ENCODE assay signal across 8 mouse cellular contexts in genomic region chr15:98144861-98145507, GRCm38 (mm10). TPM values are rescaled to one million over a fixed set of nuclear protein-coding genes. Genes with fewer than 3 reads are reported as not detected.
DNase-seq lines count a peak whose midpoint lies in the region; ATAC-seq and TF ChIP-seq lines count a peak whose summit lies in the region.

No protein-coding gene starts in this region.

- DNase-seq in heart, adult 2 months: no peak
- no peak for DNase-seq in heart, postnatal 25 days (ENCODE audit: low spot score)
- DNase-seq in MEL (ENCODE audit: low read depth, low spot score): peak; percentile 55
- DNase-seq in fat pad, adult 2 months (ENCODE audit: extremely low read depth, low read depth, low spot score): peak; percentile 68
- peak; percentile 23 for DNase-seq in mesoderm, embryonic 11.5 days (ENCODE audit: low read depth, low spot score)
- DNase-seq in layer of hippocampus, postnatal 10 days (ENCODE audit: low spot score in 2 of 2): no peak

- intact Hi-C loops in heart, adult 2 months (cut with DNase I): loop anchor here (2.0 kb wide), 1 partner anchor 52 kb away; the partner anchor contains the start of genes Pfkm and Senp1
- intact Hi-C loops in heart, postnatal 25 days (cut with DNase I): no loop called here

- H3K9me3 ChIP-seq in MEL (replicated peaks; ENCODE audit: insufficient read depth, low read length): no peaks in the 10 kb centered on the region
- H3K9me3 ChIP-seq in kidney, embryonic 15.5 days (replicated peaks): no peaks in the 10 kb centered on the region

- 1% methylated on average over 36 of the region's 36 CpGs for WGBS in heart, adult 2 months
- under 1% methylated on average over 36 of the region's 36 CpGs for WGBS in kidney, embryonic 15.5 days

- H3K4me1 ChIP-seq in heart, adult 2 months (ENCODE audit: control insufficient read depth, insufficient read depth, low read length): peaks cover 3% of the 10 kb centered on the region
- H3K4me1 ChIP-seq in MEL (ENCODE audit: control insufficient read depth in 1 of 2, insufficient read depth in 2 of 2, low read length in 2 of 2): peaks cover 6 to 11% of the 10 kb centered on the region in 2 experiments; a peak in 3 of 4 replicates
- H3K4me1 ChIP-seq in kidney, embryonic 15.5 days: peaks cover 21% of the 10 kb centered on the region

- no peak for TF ChIP-seq RAD21 in MEL (IDR thresholded peaks at IDR 0.05; ENCODE audit: low read depth, low read length)

- H3K27me3 ChIP-seq in heart, adult 2 months (ENCODE audit: control insufficient read depth, insufficient read depth, low read length): no peaks in the 10 kb centered on the region
- peaks cover 0 to 1% of the 10 kb centered on the region in 2 experiments; a peak in 1 of 4 replicates for H3K27me3 ChIP-seq in MEL (ENCODE audit: control insufficient read depth in 1 of 2, insufficient read depth in 2 of 2, low read length in 2 of 2)
- H3K27me3 ChIP-seq in kidney, embryonic 15.5 days: no peaks in the 10 kb centered on the region

- peaks cover 10% of the 10 kb centered on the region for H3K36me3 ChIP-seq in heart, adult 2 months (ENCODE audit: control insufficient read depth, insufficient read depth, low read length)
- H3K36me3 ChIP-seq in MEL (ENCODE audit: control insufficient read depth in 1 of 2, insufficient read depth in 2 of 2, low read length in 2 of 2): peaks cover 6 to 9% of the 10 kb centered on the region in 2 experiments
- H3K36me3 ChIP-seq in kidney, embryonic 15.5 days: peaks cover 21% of the 10 kb centered on the region

- H3K9ac ChIP-seq in heart, adult 2 months (ENCODE audit: low read depth, low read length): peak overlapping the region; percentile 97
- H3K9ac ChIP-seq in MEL (ENCODE audit: control insufficient read depth, low read depth, low read length, poor library complexity, severe bottlenecking): peak overlapping the region; percentile 76
- peak overlapping the region; percentile 93 for H3K9ac ChIP-seq in kidney, embryonic 15.5 days

- no peak for TF ChIP-seq CTCF in heart, adult 2 months (IDR thresholded peaks at IDR 0.05)
- TF ChIP-seq CTCF in MEL (IDR thresholded peaks at IDR 0.05 in 2 of 3, conservative IDR thresholded peaks at IDR 0.05 in 1 of 3; ENCODE audit: control insufficient read depth in 1 of 3, insufficient read depth in 1 of 3, low read depth in 2 of 3, low read length in 3 of 3, poor library complexity in 1 of 3, severe bottlenecking in 1 of 3): no peak

- TF ChIP-seq EP300 in heart, adult 2 months (IDR thresholded peaks at IDR 0.05; ENCODE audit: insufficient read depth, low read depth, low read length): no peak
- no peak for TF ChIP-seq EP300 in MEL (IDR thresholded peaks at IDR 0.05; ENCODE audit: low read depth in 1 of 2, low read length in 2 of 2)

- H3K79me2 ChIP-seq in heart, adult 2 months (replicated peaks; ENCODE audit: control insufficient read depth, insufficient read depth, low read length): peaks cover 2% of the 10 kb centered on the region; the same call in 1 of the 2 replicates
- H3K79me2 ChIP-seq in MEL (ENCODE audit: control insufficient read depth, insufficient read depth, low read length, poor library complexity): peaks cover 9% of the 10 kb centered on the region

- H3K4me3 ChIP-seq in heart, adult 2 months: peak overlapping the region; percentile 60
- H3K4me3 ChIP-seq in MEL (ENCODE audit: control insufficient read depth in 1 of 2, insufficient read depth in 1 of 2, low read depth in 2 of 2, low read length in 2 of 2): peak overlapping the region; percentile 54 to 57
- H3K4me3 ChIP-seq in kidney, embryonic 15.5 days (replicated peaks): peak overlapping the region; percentile 84

- TF ChIP-seq POLR2A in heart, adult 2 months (IDR thresholded peaks at IDR 0.05; ENCODE audit: insufficient read depth, low read depth, low read length): no peak
- TF ChIP-seq POLR2A in MEL (IDR thresholded peaks at IDR 0.05; ENCODE audit: control insufficient read depth in 1 of 2, insufficient read depth in 1 of 2, low read depth in 1 of 2, low read length in 2 of 2, poor library complexity in 1 of 2): no peak

- ATAC-seq in kidney, embryonic 15.5 days (replicated peaks; ENCODE audit: low FRiP score): peak; percentile 68
- ATAC-seq in monocyte, adult 5-6 weeks (replicated peaks; ENCODE audit: insufficient number of reproducible peaks, low FRiP score, low TSS enrichment, poor library complexity, severe bottlenecking): no peak

- peak overlapping the region; percentile 86 for H3K4me2 ChIP-seq in kidney, embryonic 15.5 days

- H3K27ac ChIP-seq in heart, adult 2 months: peak overlapping the region; percentile 72
- no peak overlapping the region for H3K27ac ChIP-seq in MEL (ENCODE audit: control insufficient read depth, low read depth, low read length)
- peak overlapping the region; percentile 84 for H3K27ac ChIP-seq in kidney, embryonic 15.5 days

TF ChIP-seq in MEL, 35 proteins besides CTCF, POLR2A, EP300 and RAD21:
- TF ChIP-seq MAZ (IDR thresholded peaks at IDR 0.05; ENCODE audit: low read depth, low read length) (0 out of 2 replicates have a peak, but pooled peaks have one; percentile 34), BHLHE40 (IDR thresholded peaks at IDR 0.05; ENCODE audit: borderline replicate concordance, low read depth, low read length) (no peak), TCF12 (IDR thresholded peaks at IDR 0.05; ENCODE audit: low read depth, low read length) (no peak), ZNF384 (IDR thresholded peaks at IDR 0.05; ENCODE audit: low read depth, low read length) (peak; percentile 59), NRF1 (IDR thresholded peaks at IDR 0.05; ENCODE audit: insufficient read depth, low read depth, low read length, poor library complexity, severe bottlenecking) (no peak), JUND (IDR thresholded peaks at IDR 0.05; ENCODE audit: low read depth, low read length) (no peak), POLR2AphosphoS5 (IDR thresholded peaks at IDR 0.05; ENCODE audit: borderline replicate concordance, low read depth, low read length) (no peak), UBTF (IDR thresholded peaks at IDR 0.05; ENCODE audit: borderline replicate concordance, insufficient read depth, low read depth, low read length) (0 out of 2 replicates have a peak, but pooled peaks have one; percentile 39)

RNA-seq across cellular contexts. Expression of gene Asb8, which starts 20.4 kb away (rescaled TPM):
- total RNA-seq in heart, adult 2 months (2021): 100 to 1,000 TPM; 105 to 118 TPM
- 104 and 172 TPM in 2 replicates for polyA plus RNA-seq in heart, adult 2 months (2012; rRNA removed)
- total RNA-seq in heart, postnatal 25 days (2021): 100 to 1,000 TPM; 102 to 106 TPM
- 28.7 and 33.1 TPM in 2 replicates for total RNA-seq in MEL (2012; rRNA removed)
- polyA plus RNA-seq in MEL (2012; ENCODE audit: insufficient read depth in 1 of 2, insufficient read length in 2 of 2, low read depth in 1 of 2, low replicate concordance in 2 of 2, missing spikeins in 1 of 2): 10 to 100 TPM in 1 of 2 experiments, not detected in 1; 38.2 TPM
- polyA plus RNA-seq in kidney, embryonic 15.5 days (2015; fragmentation: Nextera tagmentation; extraction: Ambion mirVana): 46.2 and 47.4 TPM in 2 replicates
- total RNA-seq in monocyte, adult 5-6 weeks (2017): 21.4 to 28.3 TPM (median 21.7 TPM) in 3 replicates
- 10 to 100 TPM; 40.8 to 40.9 TPM for total RNA-seq in layer of hippocampus, postnatal 10 days (2021)

RNA-seq across cellular contexts. Expression of gene Ccdc184, which starts 22.0 kb away (rescaled TPM):
- under 1 TPM; 0.52 to 0.63 TPM for total RNA-seq in heart, adult 2 months (2021)
- 0.61 and 0.94 TPM in 2 replicates for polyA plus RNA-seq in heart, adult 2 months (2012; rRNA removed)
- under 1 TPM; 0.81 to 0.91 TPM for total RNA-seq in heart, postnatal 25 days (2021)
- not detected in 2 replicates for total RNA-seq in MEL (2012; rRNA removed)
- polyA plus RNA-seq in MEL (2012; ENCODE audit: insufficient read depth in 1 of 2, insufficient read length in 2 of 2, low read depth in 1 of 2, low replicate concordance in 2 of 2, missing spikeins in 1 of 2): under 1 TPM in 1 of 2 experiments, not detected in 1; 0.52 TPM
- 0.99 and 1.6 TPM in 2 replicates for polyA plus RNA-seq in kidney, embryonic 15.5 days (2015; fragmentation: Nextera tagmentation; extraction: Ambion mirVana)
- not detected in 3 replicates for total RNA-seq in monocyte, adult 5-6 weeks (2017)
- 10 to 100 TPM; 31.3 to 32.1 TPM for total RNA-seq in layer of hippocampus, postnatal 10 days (2021)

RNA-seq across cellular contexts. Expression of gene Olfr288, which starts 50.4 kb away (rescaled TPM):
- total RNA-seq in heart, adult 2 months (2021): not detected
- not detected in 2 replicates for polyA plus RNA-seq in heart, adult 2 months (2012; rRNA removed)
- not detected for total RNA-seq in heart, postnatal 25 days (2021)
- not detected in 2 replicates for total RNA-seq in MEL (2012; rRNA removed)
- polyA plus RNA-seq in MEL (2012; ENCODE audit: insufficient read depth in 1 of 2, insufficient read length in 2 of 2, low read depth in 1 of 2, low replicate concordance in 2 of 2, missing spikeins in 1 of 2): not detected
- polyA plus RNA-seq in kidney, embryonic 15.5 days (2015; fragmentation: Nextera tagmentation; extraction: Ambion mirVana): not detected in 2 replicates
- total RNA-seq in monocyte, adult 5-6 weeks (2017): not detected in 3 replicates
- total RNA-seq in layer of hippocampus, postnatal 10 days (2021): not detected

RNA-seq across cellular contexts. Expression of gene Senp1, which starts 51.4 kb away (rescaled TPM):
- total RNA-seq in heart, adult 2 months (2021): 1 to 10 TPM; 9.8 to 10.0 TPM
- polyA plus RNA-seq in heart, adult 2 months (2012; rRNA removed): 5.3 and 10.1 TPM in 2 replicates
- total RNA-seq in heart, postnatal 25 days (2021): 10 to 100 TPM in 1 of 2 experiments, 1 to 10 TPM in 1; 9.9 to 10.2 TPM
- 34.1 and 41.4 TPM in 2 replicates for total RNA-seq in MEL (2012; rRNA removed)
- 10 to 100 TPM in 1 of 2 experiments, not detected in 1; 96.5 TPM for polyA plus RNA-seq in MEL (2012; ENCODE audit: insufficient read depth in 1 of 2, insufficient read length in 2 of 2, low read depth in 1 of 2, low replicate concordance in 2 of 2, missing spikeins in 1 of 2)
- polyA plus RNA-seq in kidney, embryonic 15.5 days (2015; fragmentation: Nextera tagmentation; extraction: Ambion mirVana): 34.0 and 34.3 TPM in 2 replicates
- 39.4 to 66.2 TPM (median 59.8 TPM) in 3 replicates for total RNA-seq in monocyte, adult 5-6 weeks (2017)
- 10 to 100 TPM; 14.2 to 17.5 TPM for total RNA-seq in layer of hippocampus, postnatal 10 days (2021)

RNA-seq across cellular contexts. Expression of gene Pfkm, which starts 52.6 kb away (rescaled TPM):
- 100 to 1,000 TPM; 800 to 921 TPM for total RNA-seq in heart, adult 2 months (2021)
- 521 and 828 TPM in 2 replicates for polyA plus RNA-seq in heart, adult 2 months (2012; rRNA removed)
- 100 to 1,000 TPM; 887 to 925 TPM for total RNA-seq in heart, postnatal 25 days (2021)
- 96.0 and 150 TPM in 2 replicates for total RNA-seq in MEL (2012; rRNA removed)
- 100 to 1,000 TPM in 1 of 2 experiments, not detected in 1; 125 TPM for polyA plus RNA-seq in MEL (2012; ENCODE audit: insufficient read depth in 1 of 2, insufficient read length in 2 of 2, low read depth in 1 of 2, low replicate concordance in 2 of 2, missing spikeins in 1 of 2)
- 38.7 and 44.6 TPM in 2 replicates for polyA plus RNA-seq in kidney, embryonic 15.5 days (2015; fragmentation: Nextera tagmentation; extraction: Ambion mirVana)
- 2.6 to 3.4 TPM (median 3.3 TPM) in 3 replicates for total RNA-seq in monocyte, adult 5-6 weeks (2017)
- total RNA-seq in layer of hippocampus, postnatal 10 days (2021): 100 to 1,000 TPM; 237 to 251 TPM

Comparison
In these comparisons a context has a peak if more than half of its experiments do, and no peak if none do; other contexts are left out.
1. DNase-seq: peak in MEL (single experiment), fat pad, adult 2 months (single experiment) and mesoderm, embryonic 11.5 days (single experiment); none in heart, adult 2 months (0 of 2), heart, postnatal 25 days (single experiment) and layer of hippocampus, postnatal 10 days (0 of 2).
2. RNA of gene Ccdc184, which starts 22.0 kb away (total RNA-seq): 31.3 to 32.1 TPM in layer of hippocampus, postnatal 10 days; 0.81 to 0.91 TPM in heart, postnatal 25 days, 0.52 to 0.63 TPM in heart, adult 2 months, not detected in MEL and not detected in monocyte, adult 5-6 weeks; every median in the first group is over 10 times any median in the second.
3. Peak in every context shown above with its lines, with median percentiles within 50 percentile points of each other: H3K4me3 ChIP-seq and H3K9ac ChIP-seq.